Mouse (Mus musculus) forebrain, embryonic 12.5 days (tissue): ENCODE measurements around the gene Cald1. TPM values are rescaled to one million over a fixed set of nuclear protein-coding genes. Genes with fewer than 3 reads are reported as not detected.

Source experiments
- ATAC-seq: fragments of 200-750 bp; cut with Nextera tagmentation; 2 replicates; pipeline ENCODE4 v1.8.0; 2017; ENCODE audit warnings: moderate TSS enrichment; ENCODE audit not compliant: low FRiP score
- H3K27ac ChIP-seq: fragments of 300-500 bp; sonication (generic); 2 replicates; pipeline ENCODE4 v1.5.1; 2016; ENCODE audit warnings: mild to moderate bottlenecking
- H3K27me3 ChIP-seq: fragments of 300-500 bp; sonication (generic); 2 replicates; pipeline ENCODE4 v1.6.1; 2016; ENCODE audit warnings: mild to moderate bottlenecking
- H3K36me3 ChIP-seq: fragments of 300-500 bp; sonication (generic); replicated peaks from 2 replicates; pipeline ENCODE4 v1.6.1; 2016; ENCODE audit warnings: mild to moderate bottlenecking
- H3K4me1 ChIP-seq: fragments of 300-500 bp; sonication (generic); 2 replicates; pipeline ENCODE4 v1.6.1; 2016
- H3K4me2 ChIP-seq: fragments of 300-500 bp; sonication (generic); 2 replicates; pipeline ENCODE4 v1.6.1; 2016; ENCODE audit warnings: mild to moderate bottlenecking, moderate library complexity
- H3K4me3 ChIP-seq: fragments of 300-500 bp; sonication (generic); replicated peaks from 2 replicates; pipeline ENCODE4 v1.5.1; 2016; ENCODE audit warnings: mild to moderate bottlenecking
- H3K9ac ChIP-seq: fragments of 300-500 bp; sonication (generic); 2 replicates; pipeline ENCODE4 v1.6.1; 2016; ENCODE audit warnings: mild to moderate bottlenecking
- H3K9me3 ChIP-seq: fragments of 300-500 bp; sonication (generic); 2 replicates; pipeline ENCODE4 v1.6.1; 2016
- WGBS: fragments of 180-500 bp; shearing (Covaris S2); methylation state at CpG from one replicate; pipeline ENCODE4 v1.1.7; 2016; 5-methylcytosine and 5-hydroxymethylcytosine counted together
- polyA plus RNA-seq: library from polyadenylated mRNA; unstranded; fragments of >200 nt; fragmentation: Nextera tagmentation; extraction: Ambion mirVana; gene quantifications from 2 replicates; pipeline ENCODE4 v1.2.1, GENCODE M21; 2016

The Cald1 gene
- polyA plus RNA-seq, 1 experiment from 2014 or later, result 133 TPM

DNA sequence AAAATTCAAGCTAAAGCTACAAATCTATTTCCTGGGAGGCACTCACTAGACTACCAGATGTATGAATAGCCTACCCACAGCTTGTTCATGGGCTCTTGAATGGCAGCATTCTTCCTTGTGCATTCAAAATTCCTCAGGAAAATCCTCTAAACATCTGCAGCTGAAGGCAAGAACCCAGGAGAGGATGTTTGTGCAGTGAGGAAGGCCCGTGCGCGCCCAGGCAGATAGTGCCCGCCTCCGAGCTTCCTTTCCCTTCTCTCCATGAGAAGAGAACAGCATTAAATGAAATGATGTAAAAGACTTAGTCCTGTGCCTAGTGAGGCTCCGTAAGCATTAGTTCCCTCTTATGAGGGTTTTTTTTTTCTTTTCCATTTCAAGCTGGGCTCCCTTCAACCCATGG is 24.6 kb downstream of the Cald1 start:
- ATAC-seq, result no peak
- H3K4me3 ChIP-seq, result no peak overlapping the region
- no peaks in the 10 kb centered on the region for H3K4me1 ChIP-seq
- H3K36me3 ChIP-seq, result no peaks in the 10 kb centered on the region
- H3K4me2 ChIP-seq, result no peak overlapping the region
- H3K27me3 ChIP-seq, result no peaks in the 10 kb centered on the region
- no peak overlapping the region for H3K9ac ChIP-seq
- WGBS, result 73% methylated on average over 6 of the region's 6 CpGs
- no peak overlapping the region for H3K27ac ChIP-seq
- H3K9me3 ChIP-seq, result no peaks in the 10 kb centered on the region

DNA sequence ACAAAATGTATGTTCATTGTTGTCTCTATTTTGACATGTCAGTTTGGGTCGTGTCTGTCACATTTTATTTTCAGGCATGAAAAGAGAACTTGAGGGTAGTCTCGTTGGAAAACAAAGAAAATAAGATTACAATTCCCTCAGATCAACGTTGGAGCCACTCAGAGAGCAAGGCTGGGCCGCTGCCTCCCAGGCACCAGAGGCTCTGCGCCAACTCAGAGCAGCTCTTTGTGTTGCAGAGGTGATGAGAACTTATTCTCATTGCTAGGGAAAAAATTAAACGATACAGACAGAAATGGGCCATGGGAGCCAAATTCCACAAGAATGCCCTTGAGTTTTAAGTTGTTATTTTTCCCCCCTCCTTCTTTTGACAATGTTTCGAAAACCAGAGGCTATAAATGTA is 25.0 kb downstream of the Cald1 start:
- WGBS, result 59% methylated on average over 7 of the region's 7 CpGs
- H3K27me3 ChIP-seq, result no peaks in the 10 kb centered on the region
- no peak overlapping the region for H3K9ac ChIP-seq
- no peaks in the 10 kb centered on the region for H3K4me1 ChIP-seq
- ATAC-seq, result no peak
- H3K4me2 ChIP-seq, result no peak overlapping the region
- no peaks in the 10 kb centered on the region for H3K36me3 ChIP-seq
- H3K27ac ChIP-seq, result no peak overlapping the region
- no peak overlapping the region for H3K4me3 ChIP-seq
- no peaks in the 10 kb centered on the region for H3K9me3 ChIP-seq

DNA sequence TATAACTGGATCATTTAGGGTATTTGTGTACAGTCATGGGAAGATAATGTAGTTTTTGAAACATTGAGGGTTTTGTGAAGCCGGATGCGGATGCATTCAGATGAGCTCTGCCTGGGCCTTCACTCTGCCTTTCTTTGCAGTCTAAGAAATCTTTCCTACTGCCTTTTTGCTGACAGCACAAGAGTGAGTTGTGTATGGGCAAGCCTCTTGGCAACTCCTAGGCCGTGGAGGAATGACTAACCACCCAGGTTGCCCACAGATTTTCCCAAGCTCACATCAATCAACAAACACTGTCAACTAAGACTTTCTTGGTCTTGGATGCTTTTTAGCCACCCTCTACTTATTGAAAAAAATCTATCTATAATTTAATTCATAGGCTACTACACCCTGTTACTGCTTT is 26.2 kb downstream of the Cald1 start:
- Histone ChIP-seq H3K4me2 (no peak overlapping the region), H3K9ac (no peak overlapping the region)
- WGBS, result 78% methylated on average over 3 of the region's 3 CpGs

DNA sequence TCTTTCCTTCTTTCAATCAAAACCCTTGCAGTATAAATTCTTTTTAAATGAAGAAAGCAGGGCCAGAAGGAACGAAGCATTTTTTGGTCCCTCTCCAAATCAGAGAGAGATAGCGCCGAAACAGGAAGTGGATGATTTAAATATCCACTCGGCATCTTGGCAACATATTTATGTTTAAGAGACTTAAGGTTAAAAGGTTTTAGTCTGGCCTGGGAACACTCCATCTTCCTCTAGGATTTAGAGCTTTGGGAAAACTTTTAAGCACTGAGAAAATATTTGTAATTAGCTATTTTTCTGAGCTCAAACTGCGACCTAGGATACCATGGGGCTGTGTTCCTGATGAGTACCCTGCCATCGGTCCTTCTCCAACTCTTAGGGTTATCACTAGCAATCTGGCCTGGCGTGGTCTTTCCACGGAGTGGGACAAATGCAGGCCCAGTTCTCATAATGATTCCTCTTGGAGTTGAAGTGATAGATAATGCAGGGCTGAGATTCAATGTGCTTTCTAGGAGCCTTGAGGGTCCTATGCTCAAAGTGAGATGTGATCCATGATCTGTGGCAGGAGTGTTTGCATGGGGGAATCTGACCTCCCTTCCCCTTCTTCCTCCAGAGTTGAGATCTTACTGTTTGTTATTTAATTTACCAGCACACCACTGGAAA is 28.4 kb downstream of the Cald1 start:
- Histone ChIP-seq H3K4me1 (no peaks in the 10 kb centered on the region), H3K9me3 (no peaks in the 10 kb centered on the region), H3K4me2 (no peak overlapping the region), H3K36me3 (no peaks in the 10 kb centered on the region), H3K9ac (no peak overlapping the region), H3K4me3 (no peak overlapping the region), H3K27ac (no peak overlapping the region), H3K27me3 (no peaks in the 10 kb centered on the region)
- 85% methylated on average over 8 of the region's 8 CpGs for WGBS
- ATAC-seq, result no peak

More for the DNA sequence above, 26.2 kb downstream of the Cald1 start:
- ATAC-seq, result no peak
- no peak overlapping the region for H3K27ac ChIP-seq
- H3K36me3 ChIP-seq, result no peaks in the 10 kb centered on the region
- H3K4me3 ChIP-seq, result no peak overlapping the region
- no peaks in the 10 kb centered on the region for H3K27me3 ChIP-seq
- no peaks in the 10 kb centered on the region for H3K4me1 ChIP-seq
- no peaks in the 10 kb centered on the region for H3K9me3 ChIP-seq

DNA sequence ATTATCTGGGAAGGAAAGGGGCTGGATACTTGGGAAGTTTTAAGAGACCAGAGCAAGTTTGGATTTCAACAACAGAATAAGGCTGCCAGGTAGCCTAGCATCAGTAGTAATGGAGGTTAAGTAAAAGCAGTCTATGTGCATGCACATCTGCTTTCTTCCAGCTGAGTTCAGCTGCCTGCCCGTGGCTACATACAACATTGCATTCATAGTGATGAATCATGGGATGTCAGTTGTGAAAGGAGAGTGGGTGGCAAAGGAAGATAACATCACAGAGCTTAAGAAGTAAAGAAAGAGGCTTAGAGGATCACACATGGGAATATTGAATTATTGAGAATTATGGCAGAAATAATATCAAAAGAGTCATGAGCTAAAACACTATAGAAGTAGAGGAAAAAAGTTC is 29.8 kb downstream of the Cald1 start:
- Histone ChIP-seq H3K9ac (no peak overlapping the region), H3K27me3 (no peaks in the 10 kb centered on the region), H3K4me1 (no peaks in the 10 kb centered on the region), H3K4me2 (no peak overlapping the region), H3K36me3 (no peaks in the 10 kb centered on the region), H3K27ac (no peak overlapping the region), H3K9me3 (no peaks in the 10 kb centered on the region), H3K4me3 (no peak overlapping the region)
- WGBS, result 63% methylated on average over 1 of the region's 1 CpGs
- ATAC-seq, result no peak

DNA sequence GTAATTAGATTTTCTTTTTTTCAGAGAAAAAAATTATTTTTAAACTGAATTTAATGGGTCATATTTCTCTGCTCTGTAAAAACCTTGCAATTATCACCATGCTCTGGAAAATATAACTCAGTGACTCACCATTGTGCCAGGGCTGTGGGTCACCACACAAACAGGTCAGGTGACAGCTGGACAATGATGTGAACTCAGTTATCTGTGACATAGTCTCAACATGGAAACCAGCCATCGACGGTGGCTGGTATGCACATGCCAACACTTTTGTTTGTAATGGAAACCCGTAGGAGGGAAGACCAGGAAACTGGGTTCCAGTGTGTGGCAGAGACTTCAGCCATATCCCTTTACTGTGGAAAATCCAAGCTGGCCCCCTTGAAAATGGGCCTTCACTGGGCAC is 35.5 kb downstream of the Cald1 start:
- Histone ChIP-seq H3K9ac (no peak overlapping the region), H3K27me3 (no peaks in the 10 kb centered on the region), H3K27ac (no peak overlapping the region), H3K36me3 (no peaks in the 10 kb centered on the region), H3K9me3 (no peaks in the 10 kb centered on the region), H3K4me1 (peaks cover 6% of the 10 kb centered on the region; the same call in 1 of the 2 replicates), H3K4me2 (no peak overlapping the region), H3K4me3 (no peak overlapping the region)
- ATAC-seq, result no peak
- WGBS, result 82% methylated on average over 3 of the region's 3 CpGs

DNA sequence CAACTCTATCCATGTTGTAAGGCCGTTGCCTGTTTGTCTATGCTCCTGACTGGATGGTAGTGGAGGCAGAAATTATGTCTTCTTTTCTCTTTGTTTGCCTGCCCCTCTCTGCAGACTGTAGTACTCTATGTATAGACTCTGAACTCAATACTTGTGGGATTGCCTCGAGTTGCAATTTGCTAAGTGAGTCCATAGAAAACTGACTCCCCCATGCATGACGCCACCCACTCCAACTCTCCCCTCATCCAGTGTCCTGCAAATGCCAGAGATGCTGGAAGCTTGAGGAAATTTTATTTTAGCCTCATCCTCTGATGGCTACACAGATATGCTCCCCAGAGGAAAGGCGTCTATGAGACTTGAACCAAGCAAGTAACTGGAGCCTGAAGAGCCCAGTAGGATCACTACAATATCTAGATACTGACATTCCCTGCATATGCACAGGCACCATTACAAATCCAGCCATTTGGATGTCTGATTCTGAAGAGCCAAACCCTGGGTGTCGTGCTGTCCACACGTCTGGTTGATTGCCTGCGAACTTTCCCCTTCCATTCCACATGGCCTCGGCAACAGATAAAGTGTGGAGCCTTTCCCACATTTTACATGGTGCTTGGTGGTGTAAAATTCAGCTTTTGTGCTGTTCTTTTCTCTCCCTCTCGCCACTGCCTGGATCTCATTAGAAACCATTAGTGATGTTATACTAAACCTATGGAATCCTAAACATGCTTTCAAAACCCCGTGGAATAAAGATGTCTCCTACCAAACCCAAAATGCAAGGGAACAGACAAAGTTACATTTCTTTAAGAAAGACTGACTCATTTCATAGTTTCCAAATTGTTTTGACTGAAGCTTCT is 39.5 kb downstream of the Cald1 start:
- Histone ChIP-seq H3K9ac (no peak overlapping the region), H3K4me3 (no peak overlapping the region), H3K9me3 (no peaks in the 10 kb centered on the region), H3K4me1 (peaks cover 9% of the 10 kb centered on the region; the same call in 1 of the 2 replicates), H3K4me2 (no peak overlapping the region), H3K27me3 (no peaks in the 10 kb centered on the region), H3K36me3 (no peaks in the 10 kb centered on the region), H3K27ac (peak overlapping the region; percentile 46; the same call in 1 of the 2 replicates)
- WGBS, result 61% methylated on average over 10 of the region's 10 CpGs
- no peak for ATAC-seq

DNA sequence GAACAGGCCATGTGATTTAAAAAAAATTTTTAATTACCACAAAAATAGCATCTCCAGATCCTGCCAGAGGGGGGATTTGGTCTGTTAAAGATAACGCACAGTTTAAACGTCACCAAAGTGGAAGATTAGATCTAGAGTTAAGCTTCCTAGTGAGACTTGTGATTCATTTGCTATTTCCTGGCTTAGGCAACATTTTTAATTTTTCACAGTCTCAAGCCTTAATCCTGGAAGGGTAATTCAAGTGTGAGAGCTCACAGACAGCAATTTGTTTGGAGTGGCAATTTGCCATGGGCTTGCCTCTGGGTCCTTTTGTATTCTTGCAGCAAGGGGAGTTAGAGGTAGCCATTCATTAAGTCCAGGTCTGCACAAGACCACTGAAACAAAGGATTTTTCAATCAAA is 40.4 kb downstream of the Cald1 start:
- no peak for ATAC-seq
- no peak overlapping the region for H3K27ac ChIP-seq
- no peaks in the 10 kb centered on the region; the same call in 1 of the 2 replicates for H3K27me3 ChIP-seq

DNA sequence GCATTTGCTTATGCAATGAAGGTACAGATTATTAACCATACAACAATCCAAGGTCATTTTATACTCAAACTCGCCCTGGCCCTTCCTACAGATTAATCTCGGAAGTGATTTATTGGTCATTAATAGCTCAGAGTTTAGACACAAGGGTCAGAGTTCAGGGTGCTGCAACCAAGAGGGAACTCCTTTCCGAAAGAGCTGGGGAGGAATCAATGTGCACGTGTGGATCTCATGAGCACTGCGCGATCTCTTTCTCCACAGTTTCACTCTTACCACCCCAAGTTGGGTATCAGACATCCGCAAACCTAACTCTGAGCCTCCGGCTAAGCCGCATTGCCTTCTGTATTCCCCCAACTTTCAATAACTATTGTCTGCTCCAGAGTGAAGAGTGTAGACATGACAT is 41.9 kb downstream of the Cald1 start:
- Histone ChIP-seq H3K4me2 (no peak overlapping the region), H3K9ac (no peak overlapping the region), H3K27ac (no peak overlapping the region), H3K27me3 (no peaks in the 10 kb centered on the region; the same call in 1 of the 2 replicates), H3K4me1 (peaks cover 10% of the 10 kb centered on the region; the same call in 1 of the 2 replicates), H3K9me3 (no peaks in the 10 kb centered on the region), H3K36me3 (no peaks in the 10 kb centered on the region), H3K4me3 (no peak overlapping the region)
- 89% methylated on average over 9 of the region's 9 CpGs for WGBS
- ATAC-seq, result no peak

More for the DNA sequence above, 40.4 kb downstream of the Cald1 start:
- WGBS, result 15% methylated on average over 2 of the region's 2 CpGs
- H3K4me2 ChIP-seq, result no peak overlapping the region
- H3K4me1 ChIP-seq, result peaks cover 10% of the 10 kb centered on the region; the same call in 1 of the 2 replicates
- no peak overlapping the region for H3K4me3 ChIP-seq
- no peaks in the 10 kb centered on the region for H3K9me3 ChIP-seq
- no peaks in the 10 kb centered on the region for H3K36me3 ChIP-seq
- no peak overlapping the region for H3K9ac ChIP-seq

DNA sequence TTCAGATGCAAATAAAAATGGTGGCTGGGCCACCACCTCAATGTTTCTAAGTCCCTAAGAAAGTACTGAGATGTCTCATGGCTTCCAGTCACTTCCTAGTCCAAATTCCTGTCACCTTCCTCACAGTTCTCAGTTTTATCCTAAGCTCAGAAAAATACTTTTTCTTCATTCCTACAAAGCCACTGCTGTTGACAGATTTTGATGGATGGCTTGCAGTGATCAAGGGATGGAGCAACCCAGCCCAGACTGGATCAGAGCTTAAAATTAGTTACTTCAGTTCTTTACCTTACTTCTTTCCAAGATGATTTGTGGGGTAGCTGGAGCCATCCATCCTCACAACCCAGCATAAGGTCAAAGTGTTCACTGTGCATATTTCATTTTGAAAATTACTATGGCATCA is 42.8 kb downstream of the Cald1 start:
- H3K36me3 ChIP-seq, result no peaks in the 10 kb centered on the region
- no peak overlapping the region for H3K4me3 ChIP-seq
- H3K27me3 ChIP-seq, result no peaks in the 10 kb centered on the region; the same call in 1 of the 2 replicates
- H3K27ac ChIP-seq, result no peak overlapping the region
- H3K9ac ChIP-seq, result no peak overlapping the region
- H3K4me2 ChIP-seq, result no peak overlapping the region
- peaks cover 10% of the 10 kb centered on the region; the same call in 1 of the 2 replicates for H3K4me1 ChIP-seq
- H3K9me3 ChIP-seq, result no peaks in the 10 kb centered on the region
- ATAC-seq, result no peak

DNA sequence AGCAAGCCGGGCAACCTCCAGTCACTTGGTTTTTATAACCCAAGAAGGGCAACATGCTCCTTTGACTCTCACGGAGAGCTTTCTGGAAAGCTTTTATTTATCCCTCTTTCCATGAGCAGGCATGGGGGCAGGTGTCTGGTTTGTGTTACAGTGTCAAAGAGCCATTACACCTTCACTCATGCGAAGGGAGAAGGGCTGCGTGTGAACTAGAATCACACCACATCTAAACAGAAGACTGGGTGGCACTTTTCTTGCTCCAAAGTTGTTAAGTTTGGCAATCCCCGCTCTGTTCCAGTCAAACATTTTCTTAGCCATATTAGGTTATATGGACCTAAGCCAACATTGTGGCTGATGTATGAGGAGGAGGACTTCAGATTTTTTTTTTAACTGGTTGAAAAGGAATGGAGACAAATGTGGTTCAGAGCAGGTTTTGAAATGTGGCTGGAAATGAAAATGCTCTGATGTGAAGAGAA is 43.8 kb downstream of the Cald1 start:
- Histone ChIP-seq H3K9me3 (no peaks in the 10 kb centered on the region), H3K4me1 (peaks cover 10% of the 10 kb centered on the region; the same call in 1 of the 2 replicates), H3K4me3 (no peak overlapping the region), H3K27me3 (no peaks in the 10 kb centered on the region; the same call in 1 of the 2 replicates), H3K4me2 (no peak overlapping the region), H3K27ac (no peak overlapping the region), H3K36me3 (no peaks in the 10 kb centered on the region), H3K9ac (no peak overlapping the region)
- no peak for ATAC-seq
- 88% methylated on average over 5 of the region's 5 CpGs for WGBS

DNA sequence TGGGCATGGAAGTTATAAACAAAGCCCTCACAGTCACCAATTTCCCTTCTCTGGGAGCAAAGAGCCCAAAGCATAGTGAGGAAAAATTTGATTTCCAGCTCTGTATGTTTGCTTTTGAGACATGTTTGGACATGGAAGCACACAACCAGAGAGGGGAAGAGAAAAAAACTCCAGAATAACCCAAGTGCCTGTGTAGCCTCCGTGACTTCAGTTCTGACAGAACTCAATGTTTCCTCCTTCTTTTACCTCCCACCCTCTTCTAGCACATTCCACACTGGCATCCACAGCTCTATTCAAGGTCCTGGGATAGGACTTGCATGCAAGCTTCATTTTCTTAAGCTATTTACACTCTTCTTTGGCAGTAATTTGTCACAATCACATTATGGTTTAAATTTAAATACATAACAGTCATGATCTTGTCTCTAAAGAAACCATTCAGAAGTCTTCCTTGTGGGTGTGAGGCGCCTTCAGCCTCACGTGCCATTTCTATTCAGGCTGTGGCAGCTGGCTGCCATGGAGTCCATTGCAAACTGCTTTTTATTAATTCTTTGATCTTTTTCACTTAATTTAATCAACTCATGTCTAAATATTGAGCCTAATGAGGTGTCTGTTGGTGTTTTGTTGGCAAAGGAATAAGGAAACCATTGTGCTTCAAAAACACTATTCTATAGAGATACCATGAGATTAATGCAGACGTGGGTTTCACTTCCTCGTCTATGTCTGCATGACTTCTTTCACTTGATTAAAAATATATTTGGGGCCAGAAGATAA is 49.9 kb downstream of the Cald1 start:
- no peak for ATAC-seq
- no peak overlapping the region for H3K4me2 ChIP-seq
- H3K9ac ChIP-seq, result no peak overlapping the region
- H3K27me3 ChIP-seq, result peaks cover 17% of the 10 kb centered on the region; the same call in 1 of the 2 replicates
- no peaks in the 10 kb centered on the region for H3K36me3 ChIP-seq
- no peak overlapping the region for H3K27ac ChIP-seq
- H3K9me3 ChIP-seq, result no peaks in the 10 kb centered on the region
- H3K4me3 ChIP-seq, result no peak overlapping the region
- WGBS, result 41% methylated on average over 5 of the region's 5 CpGs
- H3K4me1 ChIP-seq, result 0 out of 2 replicates have a peak, but pooled peaks cover 2% of the 10 kb centered on the region
